Mouse (Mus musculus) thymus, postnatal 10 days (tissue): ENCODE data around the gene Cd4.

Experiments
- DNase-seq, 2 experiments: peaks; one replicate each; pipeline ENCODE4 v3.0.0; 2021; ENCODE audit warnings: low spot score in 2 of 2

Gene Cd4

DNA sequence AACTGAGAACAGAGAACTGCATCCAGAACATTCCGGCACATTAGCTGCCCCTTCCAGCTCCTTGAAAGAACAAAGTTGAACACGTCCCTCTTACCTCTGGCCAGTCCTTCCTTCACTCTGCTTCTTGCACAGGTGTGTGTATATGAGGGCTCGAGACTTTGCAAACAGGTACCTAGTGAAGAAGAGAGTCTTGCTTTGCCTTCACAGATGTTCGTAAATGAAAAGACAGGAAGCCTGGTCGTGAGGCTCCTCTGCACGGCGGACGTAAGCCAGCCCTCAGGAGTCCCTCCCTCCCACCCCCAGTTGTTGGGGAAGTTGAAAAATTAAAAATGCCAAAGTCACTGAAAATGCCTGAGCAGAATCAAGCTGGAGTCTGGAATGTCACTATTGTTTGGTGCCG lies at the start of gene Cd4:
Gene Cd4, minus strand, starts transcription at position 236 of the 400 bp plus-strand sequence.
- peak; percentile 57 to 65 for DNase-seq

DNA sequence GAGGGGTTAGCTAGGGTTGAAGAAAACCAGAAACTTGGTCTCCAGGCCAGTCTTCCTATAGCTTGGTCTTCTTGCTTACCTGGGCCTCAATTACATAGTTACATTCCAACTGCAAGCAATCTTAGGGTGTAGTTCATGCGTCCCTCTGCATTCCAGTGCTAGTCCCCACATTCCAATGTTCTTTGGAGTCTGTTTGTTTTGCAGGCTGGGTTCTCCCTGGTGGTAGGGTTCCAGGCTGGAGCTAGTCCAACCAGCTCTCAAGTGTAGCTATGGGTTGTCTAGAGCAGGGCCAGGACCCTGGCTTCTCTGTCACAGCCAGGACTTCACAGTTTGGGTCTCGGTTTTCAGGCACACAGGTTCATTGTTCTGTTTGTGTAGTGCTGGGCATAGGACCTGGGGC lies 49.5 kb upstream of the Cd4 start:
- DNase-seq, result no peak

DNA sequence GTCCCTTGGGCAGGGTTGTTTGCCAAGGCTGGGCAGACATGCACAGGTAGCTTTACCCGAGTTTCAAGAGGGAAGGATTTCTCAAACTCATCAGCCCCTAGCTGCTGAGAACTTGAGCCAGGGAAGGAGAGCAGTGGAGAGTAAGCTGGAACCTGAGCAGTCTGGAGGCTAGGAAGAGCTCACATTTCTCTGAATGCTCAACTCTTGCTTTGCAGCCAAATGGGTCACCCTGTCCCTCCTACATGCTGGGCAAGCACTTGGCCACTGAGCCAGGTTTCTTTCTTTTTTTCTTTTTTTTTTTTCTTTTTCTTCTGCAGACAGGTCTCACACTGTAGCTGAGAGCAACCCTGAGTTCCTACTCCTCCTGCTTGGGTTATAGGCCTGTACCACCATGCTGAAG lies 48.7 kb upstream of the Cd4 start:
- DNase-seq, result no peak

DNA sequence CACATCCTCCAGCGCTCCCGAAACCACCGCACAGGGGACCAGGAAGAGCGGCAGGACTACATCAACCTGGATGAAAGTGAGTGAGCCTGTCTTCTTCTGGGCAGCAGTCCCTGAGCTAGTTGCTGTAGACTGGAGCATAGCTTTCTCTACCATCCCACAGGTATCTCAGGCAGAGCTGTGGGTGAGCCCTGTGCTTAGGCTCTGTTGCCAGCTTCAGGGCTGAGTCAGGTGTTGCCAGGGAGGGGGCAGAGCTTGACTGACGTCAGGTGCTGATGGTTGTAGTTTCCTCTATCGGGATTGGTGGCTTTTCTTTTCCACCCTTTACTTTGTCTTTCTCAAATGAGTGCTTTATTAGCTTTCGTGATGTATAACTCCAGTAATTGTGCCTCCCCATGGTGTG lies 46.6 kb upstream of the Cd4 start:
- DNase-seq, result no peak

DNA sequence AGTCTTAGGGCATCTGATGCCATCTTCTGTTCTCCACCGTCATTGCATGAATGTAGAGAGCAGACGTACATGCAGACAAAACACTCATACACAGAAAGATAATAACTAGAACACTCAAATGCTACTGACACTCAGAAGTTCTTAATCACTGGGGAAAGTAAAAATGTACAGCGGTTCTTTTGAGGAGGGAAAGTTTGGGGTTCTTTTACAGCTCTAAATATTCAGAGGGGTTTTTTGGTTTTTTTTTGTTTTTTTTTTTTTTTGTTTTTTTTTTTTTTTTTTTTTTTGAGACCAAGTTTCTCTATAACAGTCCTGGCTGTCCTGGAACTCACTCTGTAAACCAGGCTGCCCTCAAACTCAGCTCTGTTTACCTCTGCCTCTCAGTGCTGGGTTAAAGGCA lies 45.1 kb upstream of the Cd4 start:
- DNase-seq, result no peak

DNA sequence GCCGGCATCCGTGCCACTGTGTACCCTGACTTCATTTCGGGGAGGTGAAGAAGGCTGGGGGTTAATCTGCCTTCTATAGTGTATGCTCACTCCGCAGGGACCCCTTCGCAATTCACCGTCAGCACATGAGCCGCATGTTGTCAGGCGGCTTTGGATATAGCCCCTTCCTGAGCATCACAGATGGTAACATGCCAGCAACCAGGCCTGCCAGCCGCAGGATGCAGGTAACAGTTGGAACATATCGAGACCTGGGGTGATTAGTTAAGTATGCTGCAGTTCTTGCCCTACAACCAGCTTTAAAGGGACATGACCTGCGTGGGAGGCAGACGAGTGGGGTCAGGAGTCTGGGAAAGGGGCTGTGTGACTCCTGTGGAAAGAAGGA lies 44.3 kb upstream of the Cd4 start:
- DNase-seq, result no peak

DNA sequence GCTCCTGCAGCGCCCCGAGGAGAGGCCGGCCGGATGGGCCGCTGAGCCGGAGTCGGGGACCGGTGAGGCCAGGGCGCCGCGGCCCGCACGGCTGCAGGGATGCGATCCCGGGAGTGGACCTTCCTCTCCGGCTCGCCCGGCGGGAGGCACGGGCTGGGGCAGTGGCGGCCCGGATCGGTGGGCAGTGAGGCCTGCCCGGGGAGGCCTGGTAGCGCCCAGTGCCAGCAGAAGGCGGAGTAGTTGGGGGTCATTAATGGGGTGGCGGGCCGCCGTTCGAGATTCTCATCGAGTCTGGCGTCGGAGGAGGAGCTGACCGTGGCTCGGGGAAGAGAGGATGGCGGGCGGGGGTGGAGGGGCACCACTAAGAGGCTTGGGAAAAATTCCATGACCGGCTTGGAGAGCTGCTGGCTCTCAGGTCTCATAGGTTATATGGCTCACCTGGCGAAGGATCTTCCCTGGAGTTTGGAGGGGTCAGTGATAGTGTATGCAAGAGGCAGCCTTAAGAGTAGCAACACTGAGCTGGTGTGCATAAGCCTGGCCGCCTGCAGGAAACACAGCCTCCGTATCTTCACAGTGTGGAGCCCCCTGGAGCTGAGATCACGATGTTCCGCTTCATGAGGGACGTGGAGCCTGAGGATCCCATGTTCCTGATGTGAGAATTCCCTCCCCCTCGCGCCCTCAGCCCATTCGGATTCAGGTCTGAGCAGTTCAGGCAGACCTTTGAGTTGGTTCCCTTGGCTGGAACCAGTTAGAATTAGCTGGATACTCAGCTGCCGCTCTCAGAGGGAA lies 43.7 kb upstream of the Cd4 start:
- DNase-seq, result peak; percentile 43 to 60

DNA sequence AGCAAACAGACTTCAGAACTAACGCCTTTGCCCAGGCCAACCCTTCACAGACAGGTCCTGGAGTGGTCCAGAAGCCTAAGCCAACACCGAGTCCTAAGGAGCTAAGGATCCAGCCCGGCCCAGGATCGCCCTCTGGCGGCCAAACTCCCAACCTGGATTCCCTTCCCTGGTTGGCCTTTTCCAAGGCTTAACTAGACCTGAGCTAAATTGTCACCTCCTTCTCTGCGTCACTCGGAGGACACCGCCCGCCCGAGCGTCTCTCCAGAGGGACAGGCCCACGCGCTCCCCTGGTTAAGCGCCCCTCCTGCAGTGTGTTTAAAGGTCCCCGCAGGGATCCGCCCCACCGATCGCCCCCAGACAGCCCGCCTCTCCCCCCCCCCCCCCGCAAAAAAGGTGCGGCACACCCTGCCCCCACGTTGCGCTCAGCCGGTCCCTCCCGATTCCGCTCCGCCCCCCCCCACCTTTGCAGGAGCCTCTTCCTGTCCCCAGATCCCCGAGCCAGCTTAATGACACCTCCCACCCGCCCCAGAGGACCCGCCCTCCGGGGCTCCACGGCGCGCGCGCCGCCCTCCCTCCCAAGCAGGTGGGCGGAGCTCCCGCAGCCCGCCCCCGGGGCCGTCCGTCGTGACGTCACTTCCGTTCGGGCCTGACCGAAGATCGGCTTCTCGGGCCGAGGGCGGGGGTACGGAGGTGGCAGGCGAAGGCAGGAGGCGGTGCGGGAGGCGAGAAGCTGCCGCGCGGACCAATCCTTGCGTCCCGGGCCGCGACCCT lies 42.9 kb upstream of the Cd4 start, which contains the start of gene Mlf2:
Gene Mlf2, plus strand, starts transcription at position 633 of the 771 bp plus-strand sequence.
- DNase-seq, result peak; percentile 98 to 99

DNA sequence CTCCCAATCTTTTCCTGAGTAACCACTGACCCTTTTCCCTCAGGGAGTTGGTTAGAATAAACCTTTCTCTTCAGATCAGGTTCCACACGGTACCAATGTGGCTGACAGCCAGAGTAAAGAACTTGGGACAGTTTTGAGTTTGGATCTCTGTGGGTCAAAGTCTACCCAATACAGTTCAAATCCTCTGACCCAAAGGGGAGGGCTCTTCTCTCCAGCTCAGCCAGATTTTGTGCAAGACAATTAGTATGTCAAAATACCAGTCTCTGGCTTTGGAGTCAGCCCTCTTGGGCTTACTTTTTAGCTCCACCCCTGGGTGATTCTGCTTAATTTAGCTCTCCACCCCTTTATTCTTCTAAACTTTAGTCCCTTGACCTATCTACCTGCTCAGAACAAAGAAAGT lies 42.2 kb upstream of the Cd4 start:
- DNase-seq, result no peak

DNA sequence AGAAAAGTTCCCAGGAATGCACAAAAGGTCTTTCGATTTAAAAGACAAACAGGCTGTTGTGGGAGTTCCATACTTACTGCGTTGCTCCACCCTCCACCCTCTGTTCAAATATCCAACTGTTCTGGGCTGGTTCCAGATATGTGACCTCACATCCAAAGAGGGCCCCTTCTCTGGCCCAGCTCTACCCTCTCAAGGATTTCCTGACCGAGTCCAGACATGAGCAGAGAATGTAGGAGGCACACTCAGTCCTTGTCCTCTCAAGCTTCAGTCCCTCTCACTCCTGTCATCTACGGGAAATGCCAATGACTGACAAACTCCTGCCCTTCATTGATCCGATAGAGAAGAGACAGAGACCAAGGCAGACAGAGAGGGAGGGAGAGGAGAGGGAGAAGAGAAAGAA lies 37.9 kb upstream of the Cd4 start:
- no peak for DNase-seq

DNA sequence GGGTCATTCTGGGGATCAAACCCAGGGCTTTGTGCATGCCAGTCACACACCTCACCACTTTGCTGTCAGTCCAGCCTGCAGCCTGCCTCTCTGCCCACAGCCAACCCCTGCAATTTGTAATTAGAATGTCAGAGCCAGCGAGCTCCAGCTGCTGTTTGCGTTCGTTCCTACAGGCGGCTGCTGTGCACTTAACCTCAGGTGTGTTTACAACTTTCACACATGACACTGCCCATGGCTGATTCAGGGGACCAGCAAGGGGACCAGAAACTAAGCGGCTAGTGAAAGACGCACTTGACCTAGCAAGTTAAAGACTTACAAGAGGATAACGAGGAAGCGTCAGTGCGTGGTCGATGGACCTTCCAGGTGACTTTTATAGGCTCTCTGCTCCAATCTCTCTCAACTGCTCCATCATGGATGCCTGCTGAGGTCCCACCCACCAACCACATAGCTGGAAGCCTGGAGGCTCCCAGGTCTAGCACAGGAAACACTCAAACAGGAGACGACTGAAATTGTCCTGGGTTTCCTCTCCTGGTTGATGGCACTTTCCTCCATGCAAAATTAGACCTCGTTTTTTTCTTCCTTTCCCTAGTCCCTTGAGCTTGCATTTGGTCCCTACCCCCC lies 37.3 kb upstream of the Cd4 start:
- no peak for DNase-seq

DNA sequence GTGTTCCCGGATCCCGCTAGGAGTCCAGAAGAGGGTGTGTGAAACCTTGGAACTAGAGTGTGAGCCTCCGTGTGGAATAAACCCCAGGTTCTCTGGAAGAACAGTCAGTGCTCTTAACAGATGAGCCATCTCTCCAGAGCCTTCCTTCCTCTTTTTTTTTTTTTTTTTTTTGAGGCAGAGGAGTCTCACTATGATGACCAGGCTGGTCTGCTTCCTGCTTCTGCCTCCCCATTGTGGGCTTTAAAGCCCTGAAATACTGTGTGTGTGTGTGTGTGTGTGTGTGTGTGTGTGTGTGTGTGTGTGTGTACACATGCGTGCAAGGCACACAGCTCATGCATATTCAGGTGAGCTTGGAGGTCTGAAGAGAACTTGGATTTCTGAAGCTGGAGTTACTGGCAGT lies 33.5 kb upstream of the Cd4 start:
- no peak for DNase-seq

DNA sequence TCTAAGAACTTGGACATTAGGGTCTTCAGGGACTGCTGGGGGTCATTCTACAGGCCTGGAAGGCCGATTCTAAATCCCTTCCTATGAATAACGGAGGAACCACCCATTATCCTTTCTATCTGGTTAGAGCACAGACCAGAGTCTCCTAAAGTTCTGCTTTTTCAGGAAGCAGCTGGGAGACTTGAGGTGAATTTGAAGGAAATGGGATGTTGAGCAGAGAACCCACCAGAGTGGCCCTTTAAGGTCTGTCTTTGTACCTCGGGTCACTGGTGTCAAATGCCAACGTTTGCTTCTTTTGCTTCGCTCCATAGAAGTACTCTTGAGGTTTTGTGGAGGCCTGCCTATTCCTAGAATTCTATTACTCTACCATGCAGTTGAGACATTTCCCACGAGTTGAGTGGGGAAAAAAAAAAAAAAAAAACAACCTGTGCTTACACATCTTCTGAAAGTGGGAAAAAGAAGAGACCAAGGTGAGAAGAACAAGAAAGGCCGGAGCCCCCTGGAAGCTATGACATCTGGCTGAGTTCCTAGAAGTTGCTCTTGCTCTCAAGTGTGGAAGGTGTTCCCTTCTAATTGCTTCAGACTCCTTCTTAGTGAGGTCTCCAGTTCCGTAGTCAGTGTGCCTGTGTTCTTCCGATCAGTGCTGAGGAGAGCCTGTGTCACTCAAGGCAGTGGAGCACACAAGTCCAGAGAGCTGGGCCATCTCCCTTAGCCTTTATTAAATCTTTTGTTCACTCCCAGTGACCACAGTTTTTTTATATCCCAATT lies 32.5 kb upstream of the Cd4 start:
- DNase-seq, result no peak

DNA sequence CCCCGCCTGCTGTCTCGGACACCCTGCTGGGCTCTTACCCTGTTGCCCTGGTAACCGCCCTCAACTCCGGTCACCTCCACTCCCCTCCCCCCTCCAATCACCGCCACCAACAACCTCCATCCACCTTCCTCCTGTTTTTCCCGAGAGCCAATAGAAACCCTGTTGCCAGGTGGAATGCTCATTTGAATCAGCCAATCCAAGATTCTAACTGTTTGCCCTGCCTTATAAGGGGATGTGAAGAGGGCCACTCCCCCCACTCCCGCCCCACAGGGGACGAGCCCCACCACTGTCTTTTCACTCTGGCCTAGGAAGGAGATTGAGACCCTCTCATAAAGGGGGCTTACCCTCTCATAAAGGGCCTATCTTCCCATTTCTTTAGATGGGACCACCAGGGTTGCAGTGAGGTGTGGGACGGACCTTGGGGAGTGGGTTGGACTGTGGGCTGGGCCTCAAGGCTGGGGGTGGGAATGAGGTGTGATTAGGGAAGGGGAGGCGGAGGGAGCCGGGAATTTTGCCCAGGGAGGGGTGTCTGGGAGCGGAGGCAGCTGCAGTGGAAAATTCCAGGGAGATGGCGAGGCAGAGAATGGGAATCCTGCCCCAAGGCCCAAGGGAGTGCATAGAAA lies 31.8 kb upstream of the Cd4 start, which contains the start of gene Ptms:
Gene Ptms, minus strand, starts transcription at position 409 of the 623 bp plus-strand sequence.
- DNase-seq, result peak; percentile 52 to 66

DNA sequence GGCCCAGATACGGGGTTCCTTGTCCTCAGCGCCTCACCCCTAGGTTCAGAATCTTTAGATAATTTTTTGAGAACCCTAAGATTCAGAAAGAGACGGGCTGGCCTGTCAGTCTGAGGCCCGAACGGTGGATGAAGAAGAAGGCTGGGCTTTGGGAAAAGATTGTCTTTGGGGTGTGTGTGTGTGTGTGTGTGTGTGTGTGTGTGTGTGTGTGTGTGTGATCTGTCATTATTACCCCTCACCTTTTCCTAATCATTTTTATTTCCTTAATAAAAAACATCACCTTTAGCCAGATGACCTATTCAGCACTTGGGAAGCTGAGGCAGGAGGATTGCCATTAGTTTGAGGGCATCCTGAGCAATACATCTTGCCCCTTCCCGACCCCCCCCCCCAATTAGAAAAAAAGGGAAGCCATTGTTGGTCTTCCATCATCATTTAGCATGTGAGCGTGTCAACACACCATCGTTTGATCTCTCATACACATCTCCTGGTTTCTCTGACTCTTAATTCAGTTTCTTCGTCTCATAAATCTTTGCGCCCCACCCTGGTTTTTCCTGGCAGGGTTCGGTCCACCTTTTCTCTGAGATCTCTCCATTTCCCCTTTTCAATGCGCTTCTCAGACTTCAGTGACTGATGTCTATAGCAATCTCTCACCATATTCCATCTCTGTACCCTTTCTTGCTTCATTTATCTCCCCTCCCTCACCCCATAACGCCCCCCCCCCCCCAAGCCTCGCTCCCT lies 31.0 kb upstream of the Cd4 start:
- no peak for DNase-seq

DNA sequence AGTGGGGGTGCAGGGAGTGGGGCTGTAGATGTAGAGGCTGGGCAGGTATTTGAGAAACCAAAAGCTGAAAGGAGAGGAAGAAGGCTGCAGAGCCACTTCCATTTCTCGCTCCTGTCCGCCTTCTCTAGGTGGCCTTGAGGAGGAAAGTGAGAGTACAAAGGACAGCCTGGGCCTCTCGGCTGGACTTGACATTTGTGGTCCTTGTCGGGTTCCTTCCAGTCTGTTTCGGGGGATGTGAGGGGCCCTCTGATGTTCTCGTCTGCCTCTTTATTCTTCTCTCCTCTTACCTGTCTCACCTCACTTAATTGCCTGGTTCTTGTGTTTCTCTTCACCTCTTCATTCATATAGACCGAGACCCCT lies 30.3 kb upstream of the Cd4 start:
- DNase-seq, result no peak

DNA sequence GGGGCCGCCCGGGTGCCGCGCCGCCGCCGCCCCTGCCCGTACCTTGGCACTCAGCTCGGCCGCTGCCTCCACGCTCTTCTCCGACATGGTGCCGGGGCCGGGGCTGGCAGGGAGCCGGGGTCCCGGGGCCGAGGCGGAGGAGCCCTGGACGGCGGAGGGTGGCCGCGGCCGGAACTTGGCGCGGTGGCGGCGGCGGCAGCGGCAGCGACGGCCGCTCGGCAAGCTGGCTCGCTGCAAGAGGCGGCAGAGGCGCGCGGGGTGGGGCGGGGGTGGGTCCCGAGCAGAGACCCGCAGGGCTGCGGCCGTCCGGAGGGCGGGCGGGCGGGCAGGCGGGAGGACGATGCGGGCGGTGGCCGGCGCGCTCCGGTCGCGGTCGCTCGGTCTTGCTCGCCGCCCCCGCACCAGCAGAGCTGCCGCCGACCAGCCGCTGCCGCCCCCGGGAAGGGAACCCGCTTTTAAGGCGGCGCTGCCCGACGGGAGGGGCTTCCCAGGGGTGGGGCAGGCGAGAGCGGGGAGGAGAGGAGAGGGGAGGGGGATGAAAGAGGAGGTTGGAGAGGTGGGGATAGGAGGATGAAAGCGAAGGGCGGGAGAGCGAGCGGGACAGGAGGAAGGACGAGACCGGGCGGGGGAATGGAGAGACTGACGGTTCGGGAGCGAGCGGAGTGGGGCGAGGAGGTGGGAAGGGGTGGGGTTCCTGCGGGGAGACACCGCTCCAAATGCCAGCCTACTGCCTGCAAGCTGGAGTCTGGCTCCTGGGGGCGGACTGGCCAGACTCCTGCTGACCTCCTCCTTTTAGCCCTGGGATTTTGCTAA lies 29.7 kb upstream of the Cd4 start:
- peak; percentile 77 to 78 for DNase-seq

DNA sequence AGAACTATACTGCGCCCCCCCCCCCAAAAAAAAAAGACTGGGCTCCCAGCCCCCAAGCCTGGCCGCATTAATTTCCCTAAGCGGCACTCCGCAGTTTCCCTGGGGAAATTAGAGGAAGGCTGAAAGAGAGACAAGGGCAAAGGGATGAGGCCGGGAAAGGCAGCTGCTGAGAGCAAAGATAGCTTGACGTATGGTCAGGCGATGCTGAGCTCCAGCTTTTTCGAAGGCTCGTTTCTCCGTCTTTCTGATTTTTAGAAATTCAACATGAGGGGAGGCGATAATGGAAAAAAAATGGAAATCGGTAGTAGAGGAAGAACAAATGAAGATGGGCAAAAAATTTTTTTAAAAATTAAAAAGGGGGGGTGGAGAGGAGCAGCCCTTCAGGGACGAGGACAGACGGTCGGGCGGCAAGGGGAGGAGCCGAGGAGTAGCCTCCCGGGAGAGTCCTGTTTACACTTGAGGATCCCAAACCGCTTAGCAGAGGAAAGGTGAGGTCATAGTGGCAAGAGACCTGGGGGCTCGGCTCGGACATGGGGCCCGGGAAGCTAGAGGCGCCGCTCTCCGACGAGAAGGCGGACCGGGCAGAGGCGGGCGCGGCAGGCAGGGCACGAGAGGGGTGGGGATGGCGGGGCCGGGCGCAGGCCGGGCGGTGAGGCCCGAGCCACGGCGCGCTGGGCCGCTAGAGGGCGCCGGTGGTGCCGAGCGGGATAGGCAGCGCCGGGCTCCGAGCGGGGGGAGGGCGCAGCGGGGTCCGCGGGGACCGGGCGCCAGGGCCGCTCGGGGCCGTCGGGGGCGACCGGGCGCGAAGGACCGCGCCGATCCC lies 28.9 kb upstream of the Cd4 start:
- peak; percentile 80 to 97 for DNase-seq
